Mouse (Mus musculus) urinary bladder, postnatal 25 days (tissue): Measurements from ENCODE around the gene Adamtsl3.

Experiments used
- DNase-seq: peaks from one replicate; pipeline ENCODE4 v3.0.0; 2022; ENCODE audit warnings: low spot score

The Adamtsl3 gene

DNA sequence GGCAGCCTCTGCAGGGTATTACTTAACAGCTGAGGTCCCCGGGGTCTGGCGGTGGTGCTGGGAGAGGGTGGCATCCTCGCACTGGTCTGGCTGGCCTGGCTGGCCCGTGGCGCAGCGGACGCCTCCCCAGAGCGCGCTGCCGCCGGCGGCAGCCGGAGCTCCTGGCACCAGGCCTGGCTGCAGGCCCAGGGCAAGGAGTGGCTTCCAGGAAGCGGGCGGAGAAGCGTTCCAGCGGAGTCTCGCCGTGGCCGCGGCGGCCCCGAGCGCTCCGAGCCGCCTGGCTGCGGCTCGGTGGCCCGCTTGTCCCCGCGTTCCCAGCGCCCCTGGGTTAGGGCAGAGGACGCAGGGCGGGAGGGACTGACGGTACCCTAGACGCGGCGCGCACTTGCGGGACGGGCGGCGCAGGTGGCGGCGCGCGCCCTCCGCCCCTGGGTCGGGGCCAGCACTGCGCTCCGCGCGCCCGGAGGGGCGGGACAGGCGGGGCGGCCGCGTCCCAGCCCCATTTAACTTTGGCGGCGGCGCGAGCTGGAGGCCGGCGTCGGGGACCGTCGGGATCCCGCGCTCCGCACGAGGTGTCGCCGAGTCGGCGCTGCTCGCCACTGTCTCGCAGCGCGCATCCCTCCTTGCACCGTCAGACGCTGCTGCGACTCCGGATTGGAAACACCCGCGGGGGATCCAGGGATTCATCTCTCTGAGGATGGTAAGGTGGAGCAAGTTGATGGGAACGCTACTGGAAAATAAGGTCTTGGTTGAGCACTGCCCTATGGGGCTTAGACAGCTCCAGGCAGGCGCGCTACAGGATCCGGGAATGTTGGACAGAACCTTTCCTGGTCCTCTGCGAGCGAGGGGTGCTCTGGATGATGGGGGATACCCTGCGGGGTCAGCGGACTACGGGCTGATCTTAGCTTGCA, at the start of gene Adamtsl3:
TSS of gene Adamtsl3 (plus strand) at position 484 of the 911 bp plus-strand sequence.
- peak; percentile 31 for DNase-seq

GRCm38 (mm10) chr7:82287242-82287641, 48.3 kb upstream of the Adamtsl3 start:
- DNase-seq: no peak

- no peak for DNase-seq
These were observed 42.1 kb upstream of the Adamtsl3 start for GRCm38 (mm10) chr7:82293441-82293840.

GRCm38 (mm10) chr7:82294083-82294482, 41.4 kb upstream of the Adamtsl3 start:
- no peak for DNase-seq

DNA sequence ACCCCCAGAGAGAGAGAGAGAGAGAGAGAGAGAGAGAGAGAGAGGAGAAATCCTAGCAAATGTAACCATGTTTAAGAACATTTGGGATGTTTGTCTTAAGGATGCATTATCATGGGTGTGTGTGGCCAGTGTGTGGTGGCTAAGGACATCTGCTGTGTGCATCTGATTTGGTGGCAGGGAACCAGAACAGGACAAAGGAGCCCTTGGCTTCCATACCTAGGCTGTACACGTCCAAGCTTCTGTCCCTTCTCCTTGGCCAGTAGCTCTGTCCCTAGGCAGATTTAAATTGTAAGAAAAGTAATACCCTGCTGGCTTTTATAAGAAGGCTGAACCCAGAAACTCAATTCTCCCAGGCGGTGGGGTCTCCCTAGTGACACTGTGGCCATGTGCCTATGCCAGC, 40.9 kb upstream of the Adamtsl3 start:
- DNase-seq: no peak

DNA sequence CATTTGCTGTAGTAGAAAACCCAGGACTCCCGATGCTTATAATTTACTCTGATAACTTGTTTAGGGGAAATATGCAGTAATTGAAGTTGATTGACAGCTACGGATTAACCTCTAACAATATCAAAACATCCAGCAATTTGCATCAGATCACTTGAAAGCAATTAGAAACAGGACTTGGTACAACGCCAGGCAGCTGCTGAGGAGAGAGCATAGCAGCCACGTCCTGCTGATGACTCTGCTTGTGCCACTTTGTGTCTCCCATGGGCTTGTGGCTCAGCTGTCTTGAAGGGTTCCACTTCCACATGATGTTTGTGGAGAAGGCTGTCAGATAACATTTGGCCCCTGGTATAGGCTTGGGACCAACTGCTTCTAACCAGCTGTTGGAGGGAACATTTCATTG, 27.1 kb upstream of the Adamtsl3 start:
- DNase-seq: no peak

DNA sequence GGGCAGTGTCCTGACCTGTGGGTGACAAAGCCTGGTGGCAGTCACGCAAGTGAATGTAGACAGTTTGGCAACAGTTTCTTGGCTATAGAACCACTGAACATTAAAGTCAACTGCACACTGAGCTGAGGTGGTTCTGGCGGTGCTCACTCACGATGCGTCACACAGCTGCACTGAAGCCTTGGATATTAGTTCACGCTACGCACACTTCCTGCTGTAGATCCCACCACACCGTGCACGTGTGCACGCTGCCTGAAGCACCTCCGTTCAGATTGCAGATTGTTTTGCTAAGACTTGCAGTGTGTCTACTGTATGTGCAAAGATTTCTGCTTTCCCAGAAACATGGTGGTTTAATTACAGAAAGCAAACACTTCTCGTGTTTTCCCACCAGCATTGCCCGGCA, 17.0 kb upstream of the Adamtsl3 start:
- no peak for DNase-seq

DNA sequence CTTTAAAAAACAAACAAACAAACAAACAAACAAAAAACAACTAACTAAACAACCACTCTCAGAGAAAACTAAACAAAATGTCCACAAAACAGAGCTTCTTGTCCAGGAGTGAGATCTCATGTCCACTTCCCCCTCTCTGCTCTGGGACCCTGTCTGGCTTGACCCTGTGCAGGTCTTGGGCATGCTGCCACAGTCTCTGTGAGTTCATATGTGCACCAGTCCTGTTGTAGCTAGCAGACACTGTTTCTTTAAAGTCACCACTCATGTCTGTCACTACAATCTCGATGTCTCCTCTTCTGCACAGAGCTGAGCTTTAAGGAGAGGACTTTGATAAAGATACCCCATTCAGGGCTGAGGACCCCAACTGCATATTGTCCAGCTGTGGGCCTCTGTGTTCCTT, 8.9 kb upstream of the Adamtsl3 start:
- DNase-seq: no peak

DNA sequence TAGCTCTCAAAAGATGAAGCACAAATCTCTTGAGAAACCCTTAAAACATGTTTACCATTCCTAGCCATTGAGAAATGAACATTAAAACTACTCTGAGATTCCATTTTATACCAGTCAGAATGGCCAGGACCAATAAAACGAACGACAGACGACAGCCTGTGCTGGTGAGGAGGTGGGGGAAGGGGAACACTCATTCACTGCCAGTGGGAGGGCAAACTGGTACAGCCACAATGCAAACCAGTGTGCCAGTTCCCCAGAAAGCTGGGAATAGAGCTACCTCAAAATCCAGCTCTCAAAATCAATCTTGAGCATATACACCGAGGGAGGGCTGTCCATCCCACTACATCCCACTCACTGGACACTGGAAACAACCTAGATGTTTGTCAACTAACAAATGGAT, 8.3 kb upstream of the Adamtsl3 start:
- no peak for DNase-seq

- no peak for DNase-seq
These were observed 7.6 kb upstream of the Adamtsl3 start for GRCm38 (mm10) chr7:82327881-82328280.

- DNase-seq: no peak
These were observed 5.7 kb upstream of the Adamtsl3 start for GRCm38 (mm10) chr7:82329831-82330230.

- DNase-seq: no peak
These were observed 4.6 kb upstream of the Adamtsl3 start for GRCm38 (mm10) chr7:82330860-82331259.

DNA sequence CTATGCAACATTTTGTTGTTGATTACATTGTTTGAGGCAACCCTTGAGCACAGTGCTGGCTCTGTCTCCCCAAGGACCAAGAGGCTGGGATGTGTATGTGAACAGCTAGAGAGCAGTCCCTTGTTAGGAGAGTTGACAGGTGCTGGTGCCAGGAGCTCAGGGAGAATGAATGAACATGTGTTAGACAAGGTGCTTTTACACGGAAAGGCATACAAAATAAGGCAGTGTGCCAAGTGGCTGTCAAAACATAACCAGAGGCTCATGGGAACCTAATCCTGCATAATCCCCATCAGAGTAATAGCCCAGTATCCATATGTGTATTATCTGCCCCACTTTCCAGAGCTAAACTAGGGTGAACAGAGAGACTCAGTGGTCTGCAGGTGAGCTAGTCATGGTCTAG, 1.5 kb upstream of the Adamtsl3 start:
- no peak for DNase-seq

DNA sequence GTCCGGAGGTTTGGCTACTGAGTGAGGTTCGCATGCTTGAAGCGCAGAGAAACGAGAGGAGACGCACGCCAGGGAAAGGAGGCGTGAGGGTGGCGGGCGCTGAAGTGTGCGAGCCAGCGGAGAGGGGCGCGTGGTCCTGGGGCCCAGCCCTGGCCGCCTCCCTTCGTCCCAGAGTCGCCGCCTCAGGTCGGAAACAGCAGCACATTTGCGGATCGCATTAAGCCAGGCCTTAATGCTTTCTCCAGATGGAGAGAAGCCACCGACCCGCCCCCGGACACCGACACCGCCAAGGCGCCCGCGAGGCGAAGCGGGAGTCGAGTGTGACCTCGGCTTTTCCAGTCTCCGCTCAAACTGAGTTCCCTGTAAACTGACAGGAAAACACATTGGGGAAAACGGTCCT, 638 bp downstream of the Adamtsl3 start:
- peak; percentile 53 for DNase-seq

- DNase-seq: no peak
These were observed 2.6 kb downstream of the Adamtsl3 start for GRCm38 (mm10) chr7:82338121-82338520.

DNA sequence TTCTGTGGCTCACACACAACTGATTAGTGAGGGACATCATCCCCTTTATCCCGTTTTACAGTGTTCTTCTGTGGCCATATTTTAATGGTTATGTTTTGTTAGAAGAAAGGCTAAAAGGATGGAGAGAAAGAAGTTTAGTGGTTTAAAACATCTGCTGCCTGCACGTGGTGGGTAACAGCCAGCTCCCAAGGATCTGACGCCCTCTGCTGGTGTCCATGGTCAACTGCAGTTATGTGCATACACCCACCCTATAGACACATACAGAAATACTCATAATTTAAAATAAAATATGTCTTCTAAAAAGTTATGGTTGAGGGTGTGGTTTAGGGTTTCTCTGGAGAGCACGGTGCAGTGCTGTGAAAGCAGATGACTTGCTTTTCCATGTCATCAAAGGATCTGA, 3.0 kb downstream of the Adamtsl3 start:
- no peak for DNase-seq

GRCm38 (mm10) chr7:82339214-82339613, 3.7 kb downstream of the Adamtsl3 start:
- no peak for DNase-seq

DNA sequence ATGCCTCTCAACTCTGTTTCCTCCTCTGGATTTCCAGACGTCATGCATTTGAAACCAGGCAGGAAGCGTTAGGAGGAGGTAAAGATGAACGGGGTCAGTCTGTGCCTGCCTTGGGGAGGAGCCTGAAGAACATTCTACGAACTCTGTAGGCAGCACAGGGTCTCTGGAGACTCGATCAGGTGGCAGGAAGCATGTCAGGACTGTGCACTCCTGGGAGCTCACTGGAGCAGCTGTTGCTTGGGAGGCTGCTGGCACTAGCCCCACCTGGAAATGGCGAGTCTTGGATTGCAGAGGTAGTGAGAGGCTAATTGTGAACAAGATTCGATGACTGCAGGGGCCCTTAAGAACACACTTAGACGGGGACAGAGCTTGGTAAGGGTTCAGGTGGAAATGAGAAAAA, 6.0 kb downstream of the Adamtsl3 start:
- DNase-seq: no peak

DNA sequence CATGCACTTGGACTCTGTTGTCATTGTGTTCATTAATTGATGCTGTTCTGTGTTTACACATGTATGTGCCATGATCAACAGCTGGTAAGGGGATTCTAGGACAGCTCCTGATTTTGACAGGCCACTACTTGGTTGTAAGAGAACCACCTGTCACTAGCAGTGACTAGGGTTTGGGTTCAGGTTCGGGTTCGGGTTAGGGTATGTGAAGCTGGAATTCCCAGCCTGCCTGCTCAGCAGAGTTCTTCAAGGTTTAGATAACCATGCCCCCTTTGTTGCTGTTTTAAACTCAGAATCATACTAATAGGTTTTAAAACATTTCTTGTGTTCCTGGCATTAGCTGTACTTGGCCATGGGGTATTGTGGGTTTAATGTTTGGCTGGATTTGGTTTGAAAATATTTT, 11.2 kb downstream of the Adamtsl3 start:
- no peak for DNase-seq

DNA sequence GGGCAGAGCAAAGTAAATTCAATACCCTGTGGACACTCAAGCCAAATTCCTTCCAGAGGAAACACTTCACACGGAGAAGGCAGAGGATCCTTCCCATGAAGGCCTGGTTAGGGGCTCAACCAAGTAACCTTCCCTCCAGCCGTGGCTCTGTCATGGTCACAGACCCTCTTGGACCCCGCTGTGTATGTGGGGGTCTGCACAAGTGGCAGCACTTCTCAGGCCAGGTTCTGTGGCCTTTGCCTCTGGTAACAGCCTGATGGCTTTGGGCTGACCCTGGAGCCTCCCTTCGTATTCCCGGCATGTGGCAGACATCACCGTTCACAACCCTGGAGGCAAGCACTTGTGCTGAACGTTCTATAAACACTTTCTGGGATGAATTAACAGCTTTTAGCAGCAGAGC, 14.3 kb downstream of the Adamtsl3 start:
- DNase-seq: no peak

DNA sequence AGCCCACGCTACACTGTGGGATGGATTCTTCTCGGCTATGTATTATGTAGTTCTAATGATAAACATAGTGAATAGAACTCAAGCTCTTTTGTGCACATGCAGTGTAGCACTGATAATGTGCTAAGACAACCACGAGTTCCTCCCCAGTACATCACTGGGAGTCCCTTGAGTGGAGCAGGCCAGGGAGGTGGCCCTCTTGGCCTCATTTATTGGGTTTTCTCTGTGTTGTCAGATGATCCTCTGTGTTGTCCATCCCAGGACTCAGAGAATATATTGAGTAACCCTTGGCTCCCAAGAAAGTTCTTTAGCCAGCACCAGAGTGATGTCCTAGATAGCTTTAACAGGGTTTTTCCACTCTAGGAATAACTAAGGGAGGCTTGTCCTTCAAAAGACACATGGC, 14.9 kb downstream of the Adamtsl3 start:
- no peak for DNase-seq

DNA sequence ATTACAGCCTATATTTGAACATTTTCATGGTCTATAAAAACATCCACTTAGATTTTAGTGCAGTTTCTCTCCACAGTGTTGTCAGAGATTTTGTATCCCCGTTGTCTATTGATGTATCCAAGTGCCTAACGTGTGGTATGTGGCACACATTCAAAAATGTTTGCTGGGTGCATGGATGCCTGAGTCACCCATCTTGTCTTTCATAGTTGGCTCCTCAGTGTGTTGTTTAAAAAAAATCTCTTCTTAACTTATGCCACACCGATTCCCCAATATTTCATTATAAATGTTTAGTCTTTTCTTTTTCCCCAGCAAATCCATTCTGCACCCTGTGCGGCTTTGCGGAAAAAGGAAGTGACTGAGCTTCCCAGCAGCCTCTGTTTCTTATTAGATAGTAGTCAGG, 23.7 kb downstream of the Adamtsl3 start:
- no peak for DNase-seq

GRCm38 (mm10) chr7:82359674-82360073, 24.2 kb downstream of the Adamtsl3 start:
- no peak for DNase-seq

GRCm38 (mm10) chr7:82360186-82360585, 24.7 kb downstream of the Adamtsl3 start:
- no peak for DNase-seq
